Mouse (Mus musculus) CH12.LX (cell line): Measurements from ENCODE around the gene Tmed6. TPM values are rescaled to one million over a fixed set of nuclear protein-coding genes. Genes with fewer than 3 reads are reported as not detected.

Experiments
- DNase-seq: peaks from one replicate; pipeline ENCODE4 v3.0.0-alpha.2; 2013; ENCODE audit errors: extremely low read depth
- H3K27ac ChIP-seq: 2 replicates; pipeline ENCODE4 v1.5.1; 2012; ENCODE audit warnings: low read depth, mild to moderate bottlenecking, control low read depth, moderate library complexity; ENCODE audit not compliant: insufficient read depth
- H3K27me3 ChIP-seq: replicated peaks from 2 replicates; pipeline ENCODE3; 2012; ENCODE audit warnings: inconsistent platforms
- H3K36me3 ChIP-seq, 2 experiments: replicated peaks in 1 of 2; 2 replicates each; pipeline versions ENCODE3 to v1.6.1; 2012; ENCODE audit warnings: inconsistent platforms in 1 of 2, low read length in 1 of 2, mild to moderate bottlenecking in 1 of 2, mixed read lengths in 1 of 2, moderate library complexity in 1 of 2; ENCODE audit not compliant: control insufficient read depth in 1 of 2, insufficient read depth in 1 of 2
- H3K4me1 ChIP-seq, 2 experiments: 2 replicates each; pipeline ENCODE4 v1.6.1; 2012; ENCODE audit warnings: inconsistent platforms in 1 of 2, moderate library complexity in 1 of 2; ENCODE audit not compliant: insufficient read depth in 2 of 2, control insufficient read depth in 1 of 2
- H3K4me2 ChIP-seq: 2 replicates; pipeline ENCODE4 v1.6.1; 2012; ENCODE audit warnings: low read depth, mild to moderate bottlenecking, control low read depth; ENCODE audit not compliant: poor library complexity, insufficient read depth, severe bottlenecking
- H3K4me3 ChIP-seq, 3 experiments: fragments of 150-350 bp in 1 of 3; sonication (generic) in 1 of 3; replicated peaks in 1 of 3; 2 replicates each; pipeline versions ENCODE3 to v1.5.1; 2011 to 2012; ENCODE audit warnings: low read depth in 2 of 3, low read length in 2 of 3, mild to moderate bottlenecking in 2 of 3, moderate library complexity in 2 of 3, control low read depth in 1 of 3, improper control_type of control experiment in 1 of 3, inconsistent platforms in 1 of 3, mixed read lengths in 1 of 3; ENCODE audit not compliant: poor library complexity in 1 of 3
- H3K79me2 ChIP-seq: replicated peaks from 2 replicates; pipeline ENCODE4 v1.6.1; 2012; ENCODE audit warnings: mild to moderate bottlenecking, moderate library complexity; ENCODE audit not compliant: control insufficient read depth, poor library complexity, insufficient read depth, severe bottlenecking; ENCODE audit errors: extremely low read depth
- H3K9ac ChIP-seq: 2 replicates; pipeline ENCODE4 v1.6.1; 2012; ENCODE audit warnings: low read depth, mild to moderate bottlenecking, control low read depth, moderate library complexity; ENCODE audit not compliant: insufficient read depth
- H3K9me3 ChIP-seq: replicated peaks from 2 replicates; pipeline ENCODE3; 2012; ENCODE audit warnings: low read length, inconsistent platforms, mixed read lengths
- BHLHE40 ChIP-seq: IDR thresholded peaks from 2 replicates; pipeline ENCODE4 v1.6.1; 2011; ENCODE audit warnings: mild to moderate bottlenecking, low read depth, low read length, improper control_type of control experiment
- CHD1 ChIP-seq: IDR thresholded peaks from 2 replicates; pipeline ENCODE4 v1.6.1; 2012; ENCODE audit warnings: low read depth, low read length, improper control_type of control experiment, inconsistent platforms
- CHD2 ChIP-seq: IDR thresholded peaks from 2 replicates; pipeline ENCODE4 v1.6.1; 2011; ENCODE audit warnings: low read length, improper control_type of control experiment
- CTCF ChIP-seq, 2 experiments: IDR thresholded peaks in 1 of 2; conservative IDR thresholded peaks in 1 of 2; 2 replicates each; pipeline ENCODE4 v1.5.1; 2011 to 2012; ENCODE audit warnings: low read depth in 2 of 2, low read length in 2 of 2, improper control_type of control experiment in 1 of 2, inconsistent platforms in 1 of 2, mild to moderate bottlenecking in 1 of 2, moderate library complexity in 1 of 2
- E2F4 ChIP-seq: IDR thresholded peaks from 2 replicates; pipeline ENCODE4 v1.6.1; 2011; ENCODE audit warnings: low read depth, low read length, improper control_type of control experiment; ENCODE audit not compliant: insufficient replicate concordance
- ELF1 ChIP-seq: IDR thresholded peaks from 2 replicates; pipeline ENCODE4 v1.6.1; 2014; ENCODE audit warnings: low read depth, mild to moderate bottlenecking, inconsistent platforms, low read length, improper control_type of control experiment
- EP300 ChIP-seq: IDR thresholded peaks from 2 replicates; pipeline ENCODE4 v1.6.1; 2011; ENCODE audit warnings: low read length, improper control_type of control experiment
- ETS1 ChIP-seq: conservative IDR thresholded peaks from 2 replicates; pipeline ENCODE4 v1.6.1; 2012; ENCODE audit warnings: low read depth, mild to moderate bottlenecking, inconsistent platforms, low read length, improper control_type of control experiment, moderate library complexity
- GABPA ChIP-seq: IDR thresholded peaks from 2 replicates; pipeline ENCODE4 v1.6.1; 2012; ENCODE audit warnings: low read depth, low read length, improper control_type of control experiment, inconsistent platforms; ENCODE audit not compliant: insufficient replicate concordance
- HCFC1 ChIP-seq: IDR thresholded peaks from 2 replicates; pipeline ENCODE4 v1.6.1; 2012; ENCODE audit warnings: low read depth, mild to moderate bottlenecking, inconsistent platforms, low read length, improper control_type of control experiment
- IRF4 ChIP-seq: IDR thresholded peaks from 2 replicates; pipeline ENCODE4 v1.6.1; 2014; ENCODE audit warnings: low read depth, mild to moderate bottlenecking, inconsistent platforms, low read length, improper control_type of control experiment
- JUN ChIP-seq: IDR thresholded peaks from 2 replicates; pipeline ENCODE4 v1.6.1; 2011; ENCODE audit warnings: low read depth, mild to moderate bottlenecking, low read length, improper control_type of control experiment, moderate library complexity; ENCODE audit not compliant: insufficient read depth
- JUND ChIP-seq: conservative IDR thresholded peaks from 2 replicates; pipeline ENCODE4 v1.6.1; 2011; ENCODE audit warnings: low read depth, low read length, improper control_type of control experiment
- KAT2A ChIP-seq: IDR thresholded peaks from 2 replicates; pipeline ENCODE4 v1.6.1; 2012; ENCODE audit warnings: low read length, improper control_type of control experiment, inconsistent platforms; ENCODE audit not compliant: insufficient replicate concordance
- MAFK ChIP-seq: IDR thresholded peaks from 2 replicates; pipeline ENCODE4 v1.6.1; 2011; ENCODE audit warnings: low read length, improper control_type of control experiment; ENCODE audit not compliant: insufficient replicate concordance
- MAX ChIP-seq: IDR thresholded peaks from 2 replicates; pipeline ENCODE4 v1.6.1; 2011; ENCODE audit warnings: low read length, improper control_type of control experiment
- MAZ ChIP-seq: IDR thresholded peaks from 2 replicates; pipeline ENCODE4 v1.6.1; 2012; ENCODE audit warnings: low read depth, mild to moderate bottlenecking, inconsistent platforms, low read length, improper control_type of control experiment, moderate library complexity
- MEF2A ChIP-seq: IDR thresholded peaks from 2 replicates; pipeline ENCODE4 v1.6.1; 2014; ENCODE audit warnings: low read depth, mild to moderate bottlenecking, inconsistent platforms, low read length, improper control_type of control experiment, borderline replicate concordance
- MXI1 ChIP-seq: IDR thresholded peaks from 2 replicates; pipeline ENCODE4 v1.6.1; 2011; ENCODE audit warnings: mild to moderate bottlenecking, low read depth, low read length, improper control_type of control experiment
- MYC ChIP-seq: IDR thresholded peaks from 2 replicates; pipeline ENCODE4 v1.6.1; 2011; ENCODE audit warnings: low read depth, mild to moderate bottlenecking, improper control_type of control experiment, low read length
- NELFE ChIP-seq: IDR thresholded peaks from 2 replicates; pipeline ENCODE4 v1.6.1; 2011; ENCODE audit warnings: low read depth, low read length, improper control_type of control experiment
- NRF1 ChIP-seq: IDR thresholded peaks from 2 replicates; pipeline ENCODE4 v1.6.1; 2014; ENCODE audit warnings: low read depth, mild to moderate bottlenecking, inconsistent platforms, low read length, improper control_type of control experiment, moderate library complexity
- PAX5 ChIP-seq: IDR thresholded peaks from 2 replicates; pipeline ENCODE4 v1.6.1; 2012; ENCODE audit warnings: low read length, inconsistent platforms, mixed read lengths
- POLR2A ChIP-seq: IDR thresholded peaks from 2 replicates; pipeline ENCODE4 v1.6.1; 2011; ENCODE audit warnings: low read depth, mild to moderate bottlenecking, improper control_type of control experiment, low read length
- POLR2AphosphoS2 ChIP-seq: IDR thresholded peaks from 2 replicates; pipeline ENCODE4 v1.6.1; 2011; ENCODE audit warnings: low read depth, low read length, improper control_type of control experiment
- RAD21 ChIP-seq: IDR thresholded peaks from 2 replicates; pipeline ENCODE4 v1.6.1; 2011; ENCODE audit warnings: low read depth, mild to moderate bottlenecking, low read length, improper control_type of control experiment, moderate library complexity
- RCOR1 ChIP-seq: conservative IDR thresholded peaks from 2 replicates; pipeline ENCODE4 v1.6.1; 2012; ENCODE audit warnings: low read depth, mild to moderate bottlenecking, inconsistent platforms, low read length, improper control_type of control experiment
- SIN3A ChIP-seq: IDR thresholded peaks from 2 replicates; pipeline ENCODE4 v1.6.1; 2012; ENCODE audit warnings: low read length, improper control_type of control experiment, inconsistent platforms
- SMC3 ChIP-seq: IDR thresholded peaks from 2 replicates; pipeline ENCODE4 v1.6.1; 2011; ENCODE audit warnings: low read depth, low read length, improper control_type of control experiment
- TBP ChIP-seq: conservative IDR thresholded peaks from 2 replicates; pipeline ENCODE4 v1.6.1; 2011; ENCODE audit warnings: low read depth, low read length, improper control_type of control experiment
- TCF12 ChIP-seq: IDR thresholded peaks from 2 replicates; pipeline ENCODE4 v1.6.1; 2014; ENCODE audit warnings: low read depth, mild to moderate bottlenecking, inconsistent platforms, low read length, improper control_type of control experiment
- UBTF ChIP-seq: IDR thresholded peaks from 2 replicates; pipeline ENCODE4 v1.6.1; 2012; ENCODE audit warnings: low read depth, mild to moderate bottlenecking, inconsistent platforms, low read length, improper control_type of control experiment, moderate library complexity
- USF1 ChIP-seq: IDR thresholded peaks from 2 replicates; pipeline ENCODE4 v1.6.1; 2014; ENCODE audit warnings: low read depth, mild to moderate bottlenecking, inconsistent platforms, low read length, improper control_type of control experiment
- USF2 ChIP-seq: conservative IDR thresholded peaks from 2 replicates; pipeline ENCODE4 v1.6.1; 2011; ENCODE audit warnings: low read depth, low read length, improper control_type of control experiment
- ZC3H11A ChIP-seq: IDR thresholded peaks from 2 replicates; pipeline ENCODE4 v1.6.1; 2012; ENCODE audit warnings: low read depth, mild to moderate bottlenecking, inconsistent platforms, low read length, improper control_type of control experiment
- ZKSCAN1 ChIP-seq: IDR thresholded peaks from 2 replicates; pipeline ENCODE4 v1.6.1; 2012; ENCODE audit warnings: low read depth, inconsistent platforms, low read length, improper control_type of control experiment, borderline replicate concordance
- ZMIZ1 ChIP-seq: IDR thresholded peaks from 2 replicates; pipeline ENCODE4 v1.6.1; 2012; ENCODE audit warnings: low read depth, mild to moderate bottlenecking, inconsistent platforms, low read length, improper control_type of control experiment
- ZNF384 ChIP-seq: IDR thresholded peaks from 2 replicates; pipeline ENCODE4 v1.6.1; 2012; ENCODE audit warnings: low read depth, low read length, improper control_type of control experiment, inconsistent platforms
- dilution Hi-C: fragments of 300-500 bp; cut with MboI; formaldehyde crosslinking; loops from 2 replicates; pipeline ENCODE4 v1.14.3; 2020; ENCODE audit warnings: low sequenced_read_pairs; ENCODE audit not compliant: extremely low pct_unique_long_range_greater_than_20kb, extremely low pct_ligation_motif_present
- in situ Hi-C: fragments of 300-500 bp; cut with MboI; formaldehyde crosslinking; loops from 3 replicates; pipeline ENCODE4 v1.14.3; 2019; ENCODE audit warnings: low sequenced_read_pairs, low pct_ligation_motif_present, low pct_unique_long_range_greater_than_20kb, mixed read lengths
- polyA plus RNA-seq: library from polyadenylated mRNA; unstranded; fragments of >175 nt; gene quantifications from 2 replicates; pipeline ENCODE4 v1.2.1, GENCODE M21; 2012; ENCODE audit warnings: low read depth; ENCODE audit not compliant: insufficient read length
- total RNA-seq, 2 experiments: library from RNA; depleted of rRNA; stranded (reverse); fragments of 300-350 nt in 1 of 2; fragments of >200 nt in 1 of 2; gene quantifications; 2 replicates each; pipeline ENCODE4 v1.2.3; 2012 to 2014

Tmed6 gene
- total and polyA plus RNA-seq, 3 experiments, result 0.36 to 0.97 TPM; not detected in 1

- peaks cover 7 to 26% of the 10 kb centered on the region in 2 experiments for H3K4me1 ChIP-seq
Observed at GRCm38 (mm10) chr8:107096366-107097036, 31.1 kb upstream of the Tmed6 start, which contains the start of gene Terf2. TSS of gene Terf2 (minus strand) at chr8:107096547.

DNA sequence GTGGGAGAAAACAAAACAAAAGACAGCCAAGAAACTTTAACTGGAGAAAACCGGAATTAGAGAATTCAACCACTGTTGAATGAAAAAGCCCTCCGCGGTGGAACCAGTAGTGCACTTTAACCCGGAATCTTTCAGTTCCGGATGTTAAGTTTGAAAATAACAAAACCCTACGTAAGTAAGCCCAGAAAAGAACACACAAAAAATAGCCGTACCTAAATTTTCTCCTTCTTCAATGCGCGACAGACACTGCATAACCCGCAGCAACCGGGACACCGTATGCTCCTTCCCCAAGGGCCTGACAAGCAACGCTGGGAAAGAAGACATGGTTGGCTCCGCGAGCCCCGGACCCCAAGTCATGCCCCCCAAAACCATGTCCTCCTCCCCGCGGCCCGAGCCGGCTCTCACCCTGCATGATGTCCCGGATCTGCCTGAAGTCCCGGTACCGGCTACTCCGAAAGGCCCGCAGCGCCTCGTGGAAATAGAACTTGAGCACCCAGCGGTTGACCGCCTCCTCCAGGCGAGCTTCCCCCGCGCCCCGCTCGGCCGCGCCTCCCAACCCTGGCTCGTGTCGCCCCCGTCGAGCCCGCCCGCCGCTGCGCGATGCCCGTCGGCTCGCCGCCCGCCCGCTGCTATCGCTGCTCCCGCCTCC lies 30.4 kb upstream of the Tmed6 start:
- in situ Hi-C loops (no loop called here), dilution Hi-C loops (no loop called here)
- Histone ChIP-seq H3K4me3 (peak overlapping the region; percentile 86 to 93 (median 92)), H3K4me1 (peaks cover 7 to 26% of the 10 kb centered on the region in 2 experiments), H3K79me2 (peaks cover 40% of the 10 kb centered on the region), H3K9ac (peak overlapping the region; percentile 78), H3K9me3 (no peaks in the 10 kb centered on the region), H3K36me3 (peaks cover 16 to 37% of the 10 kb centered on the region in 2 experiments), H3K4me2 (peak overlapping the region; percentile 51), H3K27ac (peak overlapping the region; percentile 78), H3K27me3 (no peaks in the 10 kb centered on the region)
- peak; percentile 45 for DNase-seq
- TF ChIP-seq USF2 (no peak), MYC (peak; percentile 72), HCFC1 (peak; percentile 74), MAFK (no peak), EP300 (no peak), POLR2AphosphoS2 (no peak), RAD21 (no peak), ZC3H11A (no peak), ZMIZ1 (no peak), CTCF (conservative IDR thresholded peaks at IDR 0.05 in 1 of 2, IDR thresholded peaks at IDR 0.05 in 1 of 2; ENCODE audit: low read depth in 2 of 2, low read length in 2 of 2) (no peak), UBTF (no peak), PAX5 (no peak), BHLHE40 (peak; percentile 27; the same call in 1 of the 2 replicates), SIN3A (peak; percentile 96), MAZ (no peak)

More at GRCm38 (mm10) chr8:107096366-107097036, 31.1 kb upstream of the Tmed6 start, which contains the start of gene Terf2:
- dilution Hi-C loops, result no loop called here
- peaks cover 37% of the 10 kb centered on the region for H3K79me2 ChIP-seq
- peak within 1 kb of the TSS; percentile 78 for H3K27ac ChIP-seq
- H3K27me3 ChIP-seq, result no peaks in the 10 kb centered on the region
- H3K4me3 ChIP-seq, result peak within 1 kb of the TSS; percentile 86 to 93 (median 92)
- H3K4me2 ChIP-seq, result peak within 1 kb of the TSS; percentile 82
- DNase-seq, result peak; percentile 94
- in situ Hi-C loops, result no loop called here
- no peaks in the 10 kb centered on the region for H3K9me3 ChIP-seq
- H3K36me3 ChIP-seq, result peaks cover 14 to 32% of the 10 kb centered on the region in 2 experiments
- TF ChIP-seq CTCF (conservative IDR thresholded peaks at IDR 0.05 in 1 of 2, IDR thresholded peaks at IDR 0.05 in 1 of 2; ENCODE audit: low read depth in 2 of 2, low read length in 2 of 2), result no peak
- TF ChIP-seq GABPA, result peak; percentile 83; the same call in 1 of the 2 replicates
- no peak for TF ChIP-seq ZMIZ1
- no peak for TF ChIP-seq TBP
- no peak for TF ChIP-seq PAX5
- 0 out of 2 replicates have a peak, but pooled peaks have one; percentile 8 for TF ChIP-seq MAX
- TF ChIP-seq ZNF384, result peak; percentile 91
- TF ChIP-seq MAFK, result no peak
- TF ChIP-seq UBTF, result no peak
- TF ChIP-seq MXI1, result peak; percentile 28; the same call in 1 of the 2 replicates
- TF ChIP-seq ELF1, result peak; percentile 95
- TF ChIP-seq BHLHE40, result no peak
- TF ChIP-seq SMC3, result no peak
- TF ChIP-seq SIN3A, result no peak; the same call in 1 of the 2 replicates
- peak; percentile 87 for TF ChIP-seq MAZ
- no peak for TF ChIP-seq EP300
- peak; percentile 98 for TF ChIP-seq KAT2A
- TF ChIP-seq E2F4, result peak; percentile 78; the same call in 1 of the 2 replicates
- TF ChIP-seq JUN, result no peak
- peak; percentile 36; the same call in 1 of the 2 replicates for TF ChIP-seq NRF1
- TF ChIP-seq RCOR1, result no peak
- peak; percentile 100 for TF ChIP-seq HCFC1
- no peak for TF ChIP-seq ETS1
- TF ChIP-seq IRF4, result peak; percentile 78
- TF ChIP-seq TCF12, result peak; percentile 85; the same call in 1 of the 2 replicates
- no peak for TF ChIP-seq CHD1
- no peak for TF ChIP-seq JUND
- TF ChIP-seq USF2, result no peak
- TF ChIP-seq POLR2AphosphoS2, result no peak
- TF ChIP-seq ZC3H11A, result no peak
- TF ChIP-seq RAD21, result no peak
- no peak for TF ChIP-seq ZKSCAN1
- peak; percentile 74 for TF ChIP-seq MEF2A
- peak; percentile 41; the same call in 1 of the 2 replicates for TF ChIP-seq CHD2
- TF ChIP-seq NELFE, result no peak
- no peak; the same call in 1 of the 2 replicates for TF ChIP-seq MYC
- TF ChIP-seq USF1, result no peak
- TF ChIP-seq POLR2A, result peak; percentile 73
- peak within 1 kb of the TSS; percentile 87 for H3K9ac ChIP-seq
